Mouse (Mus musculus) embryonic stem cell, embryonic (primary cell): ENCODE measurements around the gene Hrasls5.

Source experiments
- CTCF ChIA-PET, 4 experiments: fragments of 300-600 bp in 2 of 4; fragments of 350-600 bp in 2 of 4; sonication (Branson Sonifier 250); formaldehyde crosslinking; loops; one replicate each; lab custom pipeline; 2022; ENCODE audit warnings: inconsistent platforms in 2 of 4; lab: Charles Lee
- POLR2A ChIA-PET, 4 experiments: fragments of 300-600 bp in 2 of 4; fragments of 350-600 bp in 2 of 4; sonication (Branson Sonifier 250); formaldehyde crosslinking; loops; one replicate each; lab custom pipeline; 2022; ENCODE audit warnings: antibody characterized with exemption in 4 of 4, inconsistent platforms in 1 of 4; lab: Charles Lee

Hrasls5 gene

DNA sequence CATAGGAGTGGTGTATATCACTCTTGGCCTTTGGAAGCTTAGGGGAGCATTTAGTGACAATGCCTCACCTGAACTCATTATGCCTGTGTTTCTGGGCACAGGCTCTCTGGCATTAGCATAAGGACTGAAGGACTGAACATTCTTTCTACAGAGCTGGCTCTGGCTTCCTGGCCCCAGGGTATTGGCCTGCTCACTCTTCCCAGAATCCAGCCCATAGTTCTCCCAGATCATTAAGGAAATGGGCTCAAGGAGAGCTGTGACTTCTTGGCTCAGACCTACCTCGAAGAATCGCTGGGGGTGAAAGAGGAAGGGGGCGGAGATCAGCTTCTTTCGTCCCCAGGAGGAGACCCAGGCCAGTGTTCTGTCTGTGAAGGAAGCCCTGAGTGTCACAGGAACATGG is 13.9 kb upstream of the Hrasls5 start:
- CTCF ChIA-PET: interaction anchor here in 2 of 4 experiments (0.8 to 1.3 kb wide), 6 partner anchors 8 to 91 kb away, joined by 3 to 5 read pairs (median 3); partner anchors contain the start of gene Lgals12 (in 1 of the 2)
- POLR2A ChIA-PET: interaction anchor here in 3 of 4 experiments (1.0 to 2.0 kb wide), 8 partner anchors 8 to 35 kb away, joined by 3 to 15 read pairs (median 4); partner anchors contain the start of gene Lgals12 (in 2 of the 3)

- ChIA-PET CTCF (interaction anchor here in 1 of 4 experiments (0.7 kb wide), 1 partner anchor 16 kb away, joined by 6 read pairs; no protein-coding TSS in a partner anchor), POLR2A (interaction anchor here in 2 of 4 experiments (0.6 to 1.4 kb wide), 2 partner anchors 10 to 1061 kb away, joined by 3 read pairs; partner anchors contain the start of gene Chrm1 (in 1 of the 2))
These were observed 10.8 kb upstream of the Hrasls5 start for GRCm38 (mm10) chr19:7601551-7601950.

- ChIA-PET CTCF (no interaction called here), POLR2A (no interaction called here)
These were observed 8.2 kb upstream of the Hrasls5 start for GRCm38 (mm10) chr19:7604107-7604506.

- POLR2A ChIA-PET: interaction anchor here in 2 of 4 experiments (0.8 to 6.1 kb wide), 5 partner anchors 9 to 111 kb away, joined by 3 to 57 read pairs (median 3); partner anchors contain the start of gene Atl3 (in 1 of the 2)
- CTCF ChIA-PET: interaction anchor here in 2 of 4 experiments (0.6 to 3.0 kb wide), 2 partner anchors 10 to 12 kb away, joined by 5 to 26 read pairs; no protein-coding TSS in a partner anchor
These were observed 7.3 kb upstream of the Hrasls5 start for GRCm38 (mm10) chr19:7605013-7605412.

DNA sequence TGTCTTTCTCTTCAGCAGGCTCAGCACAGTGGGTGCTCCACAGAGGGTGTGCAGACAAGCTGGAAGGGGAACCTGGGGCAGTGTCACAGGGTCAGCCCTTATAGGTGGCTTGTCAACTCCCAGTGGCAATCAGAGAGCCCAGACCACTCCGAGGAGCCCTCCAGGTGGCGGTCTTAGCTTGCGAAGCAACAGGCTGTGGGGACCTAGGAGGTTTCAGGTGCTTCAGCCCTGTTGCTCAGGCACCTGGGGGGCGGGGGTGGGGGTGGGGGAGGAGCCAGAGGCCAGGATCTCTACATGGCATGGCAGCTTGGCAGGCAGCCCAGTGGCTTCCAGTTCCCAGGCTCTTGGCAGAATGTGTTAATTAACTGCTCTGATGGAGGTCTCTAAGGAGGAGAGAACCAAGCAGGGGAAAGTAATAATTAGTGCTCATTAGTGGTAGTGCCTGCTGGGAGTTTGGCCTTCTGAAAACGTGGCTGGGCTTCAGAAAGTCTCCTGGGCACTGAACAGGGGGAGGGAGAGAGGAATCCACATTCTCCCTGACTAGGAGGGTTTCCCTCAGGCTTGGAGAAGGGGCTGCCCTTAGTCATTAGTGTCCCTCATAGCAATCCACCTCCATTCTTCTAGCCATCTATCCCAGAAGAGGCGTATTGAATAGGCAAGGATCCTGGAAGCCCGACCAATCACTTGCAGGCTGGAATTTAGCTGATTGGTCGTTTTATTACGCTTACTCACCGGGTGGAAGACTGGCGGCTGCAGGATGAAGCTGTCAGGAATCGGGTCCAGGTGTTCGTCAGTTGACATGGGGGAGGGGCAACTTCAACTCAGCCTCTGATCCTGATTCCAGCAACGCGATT is 6.2 kb upstream of the Hrasls5 start:
- CTCF ChIA-PET: interaction anchor here (0.6 to 3.0 kb wide), 11 partner anchors 8 to 1077 kb away, joined by 3 to 26 read pairs (median 4); no protein-coding TSS in a partner anchor
- POLR2A ChIA-PET: interaction anchor here in 3 of 4 experiments (0.7 to 6.1 kb wide), 54 partner anchors 8 to 1119 kb away, joined by 3 to 57 read pairs (median 4); partner anchors contain the start of genes Atl3 (in 2 of the 3), Pla2g16 (in 2 of the 3), Rtn3 (in 2 of the 3) and 2700081O15Rik (in 1 of the 3)

DNA sequence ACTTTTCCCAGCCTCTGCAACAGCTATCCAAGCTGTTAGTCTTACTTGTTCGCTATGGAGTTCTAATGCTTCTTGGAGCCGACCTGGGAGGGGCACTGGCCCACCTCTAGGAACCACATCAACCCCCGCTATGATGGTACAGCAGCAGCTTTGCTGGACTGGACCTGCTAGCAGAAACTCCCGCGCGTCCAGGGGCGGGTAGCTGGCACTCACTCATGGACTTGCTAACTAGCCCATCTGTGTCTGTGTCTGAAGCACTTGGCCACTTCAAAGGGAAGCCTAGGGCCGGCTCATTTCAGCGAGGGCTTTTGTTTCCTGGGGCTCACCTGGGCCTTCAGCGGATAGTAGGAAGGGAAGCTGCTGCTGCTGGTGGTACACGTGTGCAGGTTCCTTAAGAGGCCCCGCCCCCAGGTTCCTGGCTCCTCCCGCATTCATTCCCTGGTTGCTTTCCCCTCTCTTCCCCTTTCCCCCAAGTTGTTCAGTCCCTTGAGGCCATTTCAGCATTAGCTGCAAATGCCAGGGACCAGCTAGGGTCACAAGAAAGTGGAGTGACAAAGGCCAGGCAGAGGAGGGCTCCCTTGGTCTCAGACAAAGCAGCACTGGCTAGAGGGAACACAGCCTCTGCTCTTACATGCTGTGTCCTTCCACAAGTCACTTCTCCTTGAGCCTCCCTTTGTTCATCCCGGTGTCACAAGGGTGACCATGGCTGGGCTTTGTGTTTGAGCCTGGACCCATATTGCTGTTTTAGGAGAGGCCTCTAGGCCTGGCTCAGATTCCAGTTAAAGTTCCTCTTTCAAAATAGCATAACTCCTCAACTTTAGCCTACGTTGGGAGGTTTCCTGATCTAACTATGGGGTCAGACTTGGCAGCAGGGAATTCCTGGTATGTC is 5.3 kb upstream of the Hrasls5 start, which contains the start of gene Lgals12:
Gene Lgals12, minus strand, starts transcription at position 393 of the 889 bp plus-strand sequence.
- ChIA-PET POLR2A (interaction anchor here in 3 of 4 experiments (0.6 to 6.1 kb wide), 60 partner anchors 8 to 1118 kb away, joined by 3 to 57 read pairs (median 4); partner anchors contain the start of genes Atl3 (in 2 of the 3), Pla2g16 (in 2 of the 3), Rtn3 (in 2 of the 3) and 2700081O15Rik (in 1 of the 3)), CTCF (interaction anchor here (0.8 to 3.0 kb wide), 10 partner anchors 9 to 1076 kb away, joined by 3 to 26 read pairs (median 4); no protein-coding TSS in a partner anchor)

- POLR2A ChIA-PET: interaction anchor here in 3 of 4 experiments (0.6 to 6.1 kb wide), 31 partner anchors 9 to 1117 kb away, joined by 3 to 57 read pairs (median 5); partner anchors contain the start of genes Pla2g16 (in 2 of the 3), Rtn3 (in 1 of the 3) and Stip1 (in 1 of the 3)
- CTCF ChIA-PET: interaction anchor here (1.0 to 3.0 kb wide), 5 partner anchors 9 to 1076 kb away, joined by 4 to 26 read pairs (median 7); no protein-coding TSS in a partner anchor
These were observed 4.6 kb upstream of the Hrasls5 start for GRCm38 (mm10) chr19:7607690-7608201.

DNA sequence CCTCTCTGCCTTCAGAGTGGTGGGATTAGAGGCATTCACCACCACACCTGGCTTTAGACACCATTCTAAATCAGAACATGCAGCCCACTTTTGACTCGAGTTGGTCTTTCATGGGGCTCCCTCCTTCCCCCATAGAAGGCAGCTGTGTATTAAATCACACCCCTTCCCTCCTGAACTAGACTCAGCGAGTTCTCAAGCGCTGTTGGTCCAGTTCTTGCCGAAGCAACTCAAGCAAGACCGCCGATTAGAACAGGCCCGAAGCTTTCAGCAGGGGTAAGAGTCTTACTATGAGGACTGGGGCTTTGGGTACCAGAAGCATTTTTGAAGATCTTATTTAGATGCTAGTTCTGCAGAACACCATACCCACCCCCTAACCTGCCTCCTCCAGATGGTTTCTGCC is 810 bp downstream of the Hrasls5 start:
- CTCF ChIA-PET: no interaction called here
- POLR2A ChIA-PET: no interaction called here

- CTCF ChIA-PET: interaction anchor here (0.6 to 3.0 kb wide), 6 partner anchors 9 to 108 kb away, joined by 4 to 26 read pairs (median 9); partner anchors contain the start of gene Lgals12 (in 2 of the 4)
- POLR2A ChIA-PET: interaction anchor here in 2 of 4 experiments (0.7 to 3.9 kb wide), 5 partner anchors 9 to 89 kb away, joined by 3 to 29 read pairs (median 3); partner anchors contain the start of gene Lgals12 (in 1 of the 2)
These were observed 4.0 kb downstream of the Hrasls5 start for GRCm38 (mm10) chr19:7616231-7616930.

- CTCF ChIA-PET: interaction anchor here (0.8 to 3.0 kb wide), 30 partner anchors 8 to 1065 kb away, joined by 3 to 26 read pairs (median 6); partner anchors contain the start of genes Lgals12 (in 2 of the 4) and Pla2g16 (in 2 of the 4)
- POLR2A ChIA-PET: interaction anchor here in 3 of 4 experiments (0.7 to 3.9 kb wide), 7 partner anchors 9 to 85 kb away, joined by 3 to 29 read pairs (median 6); partner anchors contain the start of genes Lgals12 (in 3 of the 3) and Pla2g16 (in 1 of the 3)
These were observed 4.7 kb downstream of the Hrasls5 start for GRCm38 (mm10) chr19:7617085-7617484.

- ChIA-PET CTCF (interaction anchor here (0.5 to 3.0 kb wide), 90 partner anchors 8 to 1087 kb away, joined by 3 to 26 read pairs (median 4); partner anchors contain the start of genes Lgals12 (in 4 of the 4), Pla2g16 (in 2 of the 4) and Naa40 (in 1 of the 4)), POLR2A (interaction anchor here (0.6 to 3.9 kb wide), 14 partner anchors 10 to 1108 kb away, joined by 3 to 29 read pairs (median 5); partner anchors contain the start of genes Lgals12 (in 3 of the 4), Pla2g16 (in 1 of the 4) and Rtn3 (in 1 of the 4))
These were observed 5.4 kb downstream of the Hrasls5 start for GRCm38 (mm10) chr19:7617696-7618095.

GRCm38 (mm10) chr19:7633021-7633420 is 20.7 kb downstream of the Hrasls5 start:
- POLR2A ChIA-PET: interaction anchor here in 1 of 4 experiments (0.7 kb wide), 1 partner anchor 54 kb away, joined by 4 read pairs; no protein-coding TSS in a partner anchor

DNA sequence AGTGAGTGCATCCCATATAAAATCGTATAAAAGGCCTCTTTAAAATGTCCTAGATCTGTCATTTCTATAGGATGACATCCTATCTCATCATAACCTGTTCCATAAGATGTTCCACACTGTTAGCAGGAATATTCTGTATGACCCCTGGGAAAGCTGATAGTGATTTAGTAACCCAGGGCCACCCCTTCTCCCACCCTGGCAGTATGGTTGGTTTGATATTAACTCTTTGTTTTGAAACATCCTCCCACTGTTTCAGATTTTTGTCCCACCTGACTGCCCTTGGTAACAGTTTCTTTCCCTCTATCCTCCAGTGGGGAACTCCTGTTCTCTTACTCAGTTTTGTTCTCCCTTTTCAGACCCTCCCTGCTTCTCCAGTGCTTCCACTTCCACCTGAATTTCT is 21.4 kb downstream of the Hrasls5 start:
- ChIA-PET CTCF (interaction anchor here in 2 of 4 experiments (0.6 to 2.5 kb wide), 2 partner anchors 16 to 1288 kb away, joined by 5 to 8 read pairs; no protein-coding TSS in a partner anchor), POLR2A (no interaction called here)

More at GRCm38 (mm10) chr19:7633021-7633420, 20.7 kb downstream of the Hrasls5 start:
- CTCF ChIA-PET: no interaction called here

GRCm38 (mm10) chr19:7648913-7649666 is 36.7 kb downstream of the Hrasls5 start:
- POLR2A ChIA-PET: interaction anchor here in 1 of 4 experiments (0.7 kb wide), 2 partner anchors 81 to 963 kb away, joined by 7 read pairs; no protein-coding TSS in a partner anchor
- CTCF ChIA-PET: no interaction called here

DNA sequence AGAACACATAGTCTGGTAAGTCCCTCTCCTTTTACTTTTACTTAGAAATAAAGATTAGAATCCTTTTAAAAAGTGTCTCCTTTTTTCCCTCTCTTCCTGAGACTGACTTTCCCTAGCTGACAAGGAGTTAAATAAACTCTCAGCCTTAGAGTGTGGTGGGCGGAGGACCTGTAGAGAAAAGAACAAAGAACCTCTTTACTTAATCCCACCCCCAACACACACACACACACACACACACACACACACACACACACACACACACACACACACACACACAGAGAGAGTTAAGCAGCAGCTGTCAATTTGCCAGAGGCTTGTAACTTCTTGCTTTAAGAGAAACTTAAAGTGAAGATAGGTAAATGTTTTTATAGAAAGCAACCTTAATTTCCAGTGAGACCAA is 59.7 kb downstream of the Hrasls5 start:
- POLR2A ChIA-PET: no interaction called here
- CTCF ChIA-PET: no interaction called here
